Mouse (Mus musculus) adrenal gland, postnatal 36 days (tissue): Measurements from ENCODE around the gene Ccdc57. TPM values are rescaled to one million over a fixed set of nuclear protein-coding genes. Genes with fewer than 3 reads are reported as not detected.

Experiments used
- DNase-seq, 2 experiments: peaks; one replicate each; pipeline ENCODE4 v3.0.0; 2021; ENCODE audit warnings: mixed read lengths in 1 of 2
- long read RNA-seq, 2 experiments: library from polyadenylated mRNA; stranded (forward); transcript quantifications; one replicate each; pipeline ENCODE4 v2.0.0; 2021; ENCODE audit warnings: borderline sequencing depth in 2 of 2
- total RNA-seq, 2 experiments: library from RNA; stranded (reverse); gene quantifications; 2 replicates each; pipeline ENCODE4 v1.2.3; 2021

Ccdc57 gene
- 10 to 100 TPM; 10.6 to 22.0 TPM for total RNA-seq
- long read RNA-seq, experiment 1, partial matches to known transcripts = 3 of 9 reads
- long read RNA-seq, experiment 1, other reads (novel, unspliced or antisense) = 6 of 9 reads
- long read RNA-seq, experiment 2, partial matches to known transcripts = 3 of 9 reads
- long read RNA-seq, experiment 2, other reads (novel, unspliced or antisense) = 4 of 9 reads

DNA sequence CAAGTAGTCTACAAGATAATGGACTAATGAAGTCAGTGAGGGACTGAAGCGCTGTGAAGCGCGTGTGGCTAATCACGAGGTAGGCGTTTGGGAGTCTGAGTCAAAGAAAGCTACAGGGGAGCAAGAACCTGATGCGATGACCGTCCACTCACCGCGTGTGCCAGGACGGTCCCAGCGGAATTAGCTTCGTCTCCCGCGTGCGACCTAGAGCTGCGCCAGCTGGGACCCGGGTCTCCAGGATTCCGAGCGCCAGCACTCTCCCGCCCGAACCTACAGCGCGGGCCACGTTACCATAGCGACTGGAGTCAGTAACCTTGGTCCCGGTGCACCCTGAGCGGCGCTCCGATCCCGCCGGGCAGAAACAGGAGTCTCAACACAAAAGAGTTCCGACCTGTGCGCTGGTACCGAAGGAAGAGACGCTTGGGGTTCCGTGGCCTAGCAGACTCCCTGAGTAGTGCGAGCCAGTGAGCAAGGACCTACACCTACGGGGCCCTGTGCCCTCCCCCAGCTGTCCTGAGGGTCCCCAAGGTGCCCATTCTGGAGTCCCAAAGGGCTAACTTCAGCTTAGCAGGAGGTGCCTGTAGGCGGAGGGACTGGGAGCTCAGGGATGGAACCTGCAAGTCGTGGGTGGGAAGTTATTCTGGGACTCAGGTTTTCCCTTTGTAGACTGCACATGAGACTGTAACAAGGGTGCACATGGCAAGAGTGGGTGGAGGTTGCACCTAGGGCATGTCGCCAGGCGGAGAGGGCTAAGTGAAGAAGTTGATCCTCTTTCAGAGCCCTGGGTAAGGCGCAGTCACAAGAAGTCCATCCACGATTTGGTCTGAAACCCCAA is at the start of gene Ccdc57:
TSS of gene Ccdc57 (minus strand) at position 309 of the 835 bp plus-strand sequence.
- DNase-seq = peak; percentile 88 to 89

DNA sequence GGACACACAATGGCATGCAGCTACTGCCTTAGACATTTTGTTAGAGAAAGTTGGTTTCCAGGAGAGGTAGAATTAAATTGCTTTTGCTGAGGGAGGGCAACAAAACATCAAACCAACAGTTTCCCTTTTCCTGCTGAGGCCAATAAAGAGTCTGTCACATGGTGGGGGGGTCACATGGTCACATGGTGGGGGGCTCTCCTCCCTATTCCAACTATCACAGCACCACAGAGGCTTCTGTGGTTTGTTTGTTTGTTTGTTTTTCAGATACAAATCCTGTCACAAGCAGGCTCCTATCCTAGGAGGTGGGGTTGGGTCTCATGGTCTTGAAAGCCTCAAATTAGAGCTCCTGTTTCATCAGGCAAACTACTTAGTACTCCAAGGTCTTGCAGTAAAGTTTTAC is 49.8 kb upstream of the Ccdc57 start:
- DNase-seq = no peak

DNA sequence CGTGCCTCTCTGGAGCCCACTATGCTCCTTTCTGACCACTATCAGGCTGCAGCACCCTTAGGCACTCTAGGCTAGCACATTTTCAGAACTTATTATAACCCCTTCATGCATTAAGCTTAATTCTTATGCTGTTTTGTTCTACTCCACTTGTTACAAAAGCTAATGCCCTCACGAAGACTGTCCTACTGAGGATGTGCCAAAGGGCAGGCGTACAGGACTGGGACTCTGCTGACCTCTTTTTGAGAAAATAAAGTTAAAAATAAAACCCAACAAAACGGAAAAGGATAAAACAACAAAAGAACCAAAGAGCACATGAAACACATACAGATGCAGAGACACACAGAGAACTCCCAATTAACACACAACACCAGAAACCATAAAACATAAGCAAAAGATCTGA is 49.0 kb upstream of the Ccdc57 start:
- DNase-seq = no peak

GRCm38 (mm10) chr11:120980427-120981035 is 47.9 kb upstream of the Ccdc57 start:
- peak; percentile 63 to 76 for DNase-seq

DNA sequence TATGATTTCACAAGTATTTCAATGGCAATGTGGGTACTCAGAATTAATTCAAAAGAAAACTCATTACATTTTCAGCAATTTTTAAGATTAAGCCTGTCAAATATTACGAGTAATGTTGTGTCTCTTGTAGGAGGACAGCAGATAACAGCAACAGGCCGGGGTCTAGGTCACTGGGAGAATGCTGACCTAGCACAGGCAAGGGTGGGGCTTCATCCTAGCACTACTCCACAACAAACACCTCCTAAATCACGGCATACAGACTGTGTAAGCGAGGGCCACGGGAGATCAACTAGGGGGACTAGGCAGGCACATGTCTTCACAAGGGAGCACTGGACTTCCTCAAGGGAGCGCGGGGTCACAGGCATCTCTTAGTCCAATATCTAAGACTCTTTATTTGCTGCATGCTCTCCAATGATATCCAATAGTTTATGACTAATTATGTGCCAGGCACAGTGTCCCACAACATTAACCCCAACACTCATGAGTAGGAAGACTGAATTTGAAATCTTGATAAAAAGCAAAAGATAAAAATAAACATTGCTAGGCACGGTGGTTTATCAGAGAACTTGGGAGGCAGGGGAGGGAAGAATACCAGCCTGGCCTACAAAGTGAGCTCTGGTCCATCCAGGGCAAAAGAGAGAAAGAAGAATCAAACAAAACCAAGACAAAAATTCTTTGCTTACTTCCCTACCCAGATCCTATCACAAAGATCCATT is 47.2 kb upstream of the Ccdc57 start:
- DNase-seq = no peak

- DNase-seq = no peak
Observed at GRCm38 (mm10) chr11:120973318-120973717, 40.6 kb upstream of the Ccdc57 start.

- no peak for DNase-seq
Observed at GRCm38 (mm10) chr11:120971237-120971636, 38.6 kb upstream of the Ccdc57 start.

DNA sequence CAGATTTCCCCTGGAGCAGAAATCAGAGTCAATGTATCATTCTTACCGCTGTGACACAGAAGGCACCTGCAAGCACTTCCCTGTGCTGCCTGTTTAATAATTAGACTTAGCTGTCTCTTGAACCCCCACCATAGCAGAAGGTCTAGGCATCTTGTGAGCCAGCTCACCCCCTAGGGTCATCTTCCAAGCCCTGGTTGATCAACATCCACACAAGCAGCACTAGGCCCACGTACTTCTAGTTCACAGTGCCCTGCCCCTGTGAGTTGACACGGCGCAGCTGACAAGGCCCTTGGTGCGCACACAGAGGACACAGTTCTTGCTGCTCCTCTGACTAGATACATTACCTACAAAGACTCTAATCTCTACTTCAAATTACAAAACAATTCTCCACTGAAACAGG is 37.1 kb upstream of the Ccdc57 start:
- DNase-seq = no peak

GRCm38 (mm10) chr11:120965587-120965986 is 32.9 kb upstream of the Ccdc57 start:
- DNase-seq = no peak

GRCm38 (mm10) chr11:120964195-120965157 is 31.8 kb upstream of the Ccdc57 start:
- no peak for DNase-seq

DNA sequence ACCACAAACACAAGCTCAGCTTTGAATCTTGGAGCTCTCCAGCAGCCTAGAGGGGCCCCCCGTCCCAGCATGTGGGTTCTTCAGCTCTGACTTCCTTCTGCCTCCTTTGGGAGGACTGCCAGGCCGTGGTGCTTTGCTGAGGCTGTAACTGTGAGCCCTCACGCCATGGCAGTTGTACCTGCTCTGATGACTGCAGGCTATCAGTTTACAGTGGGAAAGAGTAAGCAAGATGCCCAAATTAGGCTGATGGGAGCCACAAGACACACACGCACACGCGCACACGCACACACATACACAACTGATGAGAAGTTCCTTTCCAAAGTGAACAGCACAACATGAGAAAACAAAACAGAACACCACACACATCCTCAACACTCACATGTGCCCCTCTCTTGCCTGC is 30.2 kb upstream of the Ccdc57 start:
- no peak for DNase-seq

DNA sequence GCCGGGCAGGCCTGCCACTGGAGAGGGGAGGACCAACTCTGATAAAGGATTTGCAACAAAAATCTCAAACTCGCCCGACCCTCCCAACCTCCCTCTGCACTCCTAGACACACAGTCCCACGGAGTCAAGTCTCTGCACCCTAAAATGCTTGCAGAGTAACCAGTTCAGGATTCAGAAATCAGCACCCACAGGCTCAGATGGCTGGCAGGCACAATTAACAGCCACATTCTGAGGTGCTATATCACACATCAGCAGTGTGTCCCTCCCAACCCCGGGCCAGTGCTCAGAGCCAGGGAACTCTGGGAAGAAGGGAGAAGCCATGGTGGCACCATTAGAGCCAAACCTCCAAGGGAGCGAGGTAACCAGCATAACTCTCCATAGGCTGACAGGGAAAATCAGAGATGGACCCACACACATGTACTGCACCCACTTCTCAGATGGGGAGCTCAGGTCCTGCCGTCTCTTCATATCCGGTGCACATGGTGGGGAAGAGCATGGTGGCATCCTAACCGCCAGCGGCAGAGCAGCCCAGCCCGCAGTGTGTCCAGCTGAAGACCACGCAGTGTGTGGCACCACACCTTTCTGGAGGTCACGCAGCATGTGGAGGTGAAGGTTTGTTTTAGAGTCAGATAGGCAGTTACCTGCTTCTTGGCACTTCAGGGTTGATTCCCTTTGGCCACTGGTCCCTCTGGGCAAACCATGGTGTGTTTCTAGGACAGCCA is 29.5 kb upstream of the Ccdc57 start:
- DNase-seq = no peak

DNA sequence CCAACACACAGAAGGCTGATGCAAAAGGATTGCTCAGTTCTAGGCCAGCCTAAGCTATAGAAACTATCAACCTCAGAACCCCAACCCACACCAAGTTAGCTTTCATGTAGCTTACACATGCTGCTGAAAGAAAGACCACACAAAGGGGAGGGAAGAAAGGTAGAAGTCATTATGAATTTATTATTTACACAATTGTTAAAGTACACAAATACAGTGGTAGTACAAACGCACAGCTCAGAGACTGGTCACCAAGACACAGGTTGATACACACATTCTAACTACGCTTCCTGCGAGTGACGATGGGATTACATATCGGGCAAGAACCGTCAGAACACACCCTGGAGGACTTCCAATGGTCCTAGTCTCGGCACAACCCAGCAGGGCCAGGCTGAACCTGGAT is 28.9 kb upstream of the Ccdc57 start:
- DNase-seq = no peak

DNA sequence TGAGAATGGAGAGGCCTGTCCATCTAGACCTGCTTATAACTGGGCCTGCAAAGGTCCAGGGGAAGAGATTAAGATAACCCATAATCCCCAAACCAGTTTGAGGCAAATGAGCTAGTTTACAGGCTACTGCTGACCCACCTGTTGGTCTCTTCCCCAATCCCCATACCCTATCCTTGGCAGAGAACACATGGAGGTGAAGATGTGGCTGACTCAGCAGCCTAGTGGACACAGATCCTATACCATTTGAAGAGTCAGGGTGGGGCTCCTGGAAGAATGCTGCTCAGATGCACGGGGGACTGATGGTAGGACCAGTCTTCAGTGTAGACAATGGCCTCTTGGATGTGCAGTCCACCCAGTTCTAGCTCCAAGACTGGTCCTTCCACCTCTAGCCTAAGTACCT is 27.6 kb upstream of the Ccdc57 start:
- no peak for DNase-seq

DNA sequence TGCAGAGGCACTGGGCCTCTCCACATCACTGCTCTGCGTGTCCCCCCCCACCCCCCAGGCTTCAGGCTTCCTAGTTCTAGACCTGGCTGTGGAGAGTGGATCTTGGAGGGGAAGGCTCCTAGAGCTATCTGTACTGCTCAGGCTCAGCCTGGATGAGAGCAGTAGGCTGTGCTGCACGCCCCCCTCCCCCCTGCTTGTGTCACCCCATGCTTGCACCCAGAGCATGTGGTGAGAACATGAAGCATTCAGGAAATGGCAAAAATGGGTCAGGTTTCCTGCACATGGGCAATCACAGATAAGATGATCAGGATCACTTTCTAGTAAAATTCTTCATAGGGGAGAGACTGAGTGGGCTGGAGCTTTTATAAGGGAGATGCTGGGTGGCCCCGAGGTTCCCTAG is 26.9 kb upstream of the Ccdc57 start:
- no peak for DNase-seq

GRCm38 (mm10) chr11:120959066-120959465 is 26.4 kb upstream of the Ccdc57 start:
- no peak for DNase-seq

- peak in 1 of 2 experiments; percentile 41 for DNase-seq
Observed at GRCm38 (mm10) chr11:120957731-120958257, 25.1 kb upstream of the Ccdc57 start.

GRCm38 (mm10) chr11:120957052-120957451 is 24.4 kb upstream of the Ccdc57 start:
- DNase-seq = no peak

DNA sequence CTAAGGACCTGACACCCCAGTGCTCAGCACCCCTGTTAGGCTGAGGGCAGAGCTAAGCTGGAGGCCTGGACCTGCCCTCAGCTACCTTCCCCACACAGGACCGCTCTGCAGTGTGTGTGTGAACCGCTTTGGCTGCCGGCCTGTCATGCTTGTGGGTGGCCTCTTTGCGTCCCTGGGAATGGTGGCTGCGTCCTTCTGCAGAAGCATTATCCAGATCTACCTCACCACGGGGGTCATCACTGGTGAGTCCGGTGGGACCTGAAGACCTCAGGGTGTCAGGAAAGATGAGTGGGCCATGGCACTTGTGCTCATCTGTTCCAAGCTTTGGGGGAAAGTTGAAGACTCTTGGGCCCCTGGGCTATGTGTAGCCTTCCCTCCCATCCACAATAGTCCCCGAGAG is 23.0 kb upstream of the Ccdc57 start:
- DNase-seq = no peak

GRCm38 (mm10) chr11:120954936-120955335 is 22.3 kb upstream of the Ccdc57 start:
- DNase-seq = no peak
